Mouse (Mus musculus): ENCODE results near the gene Ninj2.

The Ninj2 gene

GRCm38 (mm10) chr6:120134748-120135147, 41.6 kb downstream of the Ninj2 start:
- DNase-seq (ENCODE audit: low read depth, low spot score), result no peak

GRCm38 (mm10) chr6:120145439-120145838, 52.3 kb downstream of the Ninj2 start:
- no peak for DNase-seq (ENCODE audit: low read depth, low spot score)

GRCm38 (mm10) chr6:120146676-120147075, 53.5 kb downstream of the Ninj2 start:
- no peak for DNase-seq (ENCODE audit: low read depth, low spot score)

- no peak for DNase-seq (ENCODE audit: low read depth, low spot score)
Measured at GRCm38 (mm10) chr6:120147411-120147810, 54.3 kb downstream of the Ninj2 start.

- DNase-seq (ENCODE audit: low read depth, low spot score), result no peak
Measured at GRCm38 (mm10) chr6:120148716-120149392, 55.7 kb downstream of the Ninj2 start.

GRCm38 (mm10) chr6:120149458-120150120, 56.4 kb downstream of the Ninj2 start:
- DNase-seq (ENCODE audit: low read depth, low spot score), result no peak

GRCm38 (mm10) chr6:120150206-120150605, 57.1 kb downstream of the Ninj2 start:
- DNase-seq (ENCODE audit: low read depth, low spot score), result no peak

GRCm38 (mm10) chr6:120151616-120152053, 58.5 kb downstream of the Ninj2 start:
- DNase-seq (ENCODE audit: low read depth, low spot score), result no peak

GRCm38 (mm10) chr6:120152739-120153696, 59.9 kb downstream of the Ninj2 start:
- DNase-seq (ENCODE audit: low read depth, low spot score), result no peak

GRCm38 (mm10) chr6:120154526-120155309, 61.6 kb downstream of the Ninj2 start:
- DNase-seq (ENCODE audit: low read depth, low spot score), result no peak

- DNase-seq (ENCODE audit: low read depth, low spot score), result no peak
Measured at GRCm38 (mm10) chr6:120155510-120155909, 62.4 kb downstream of the Ninj2 start.

GRCm38 (mm10) chr6:120157479-120157878, 64.3 kb downstream of the Ninj2 start:
- no peak for DNase-seq (ENCODE audit: low read depth, low spot score)

GRCm38 (mm10) chr6:120159133-120159901, 66.2 kb downstream of the Ninj2 start:
- no peak for DNase-seq (ENCODE audit: low read depth, low spot score)

- DNase-seq (ENCODE audit: low read depth, low spot score), result no peak
Measured at GRCm38 (mm10) chr6:120162928-120163327, 69.8 kb downstream of the Ninj2 start.

- no peak for DNase-seq (ENCODE audit: low read depth, low spot score)
Measured at GRCm38 (mm10) chr6:120164765-120165164, 71.6 kb downstream of the Ninj2 start.

GRCm38 (mm10) chr6:120167574-120167973, 74.4 kb downstream of the Ninj2 start:
- no peak for DNase-seq (ENCODE audit: low read depth, low spot score)

GRCm38 (mm10) chr6:120172294-120173017, 79.3 kb downstream of the Ninj2 start:
- DNase-seq (ENCODE audit: low read depth, low spot score), result no peak

- no peak for DNase-seq (ENCODE audit: low read depth, low spot score)
Measured at GRCm38 (mm10) chr6:120174028-120174601, 81.0 kb downstream of the Ninj2 start.

GRCm38 (mm10) chr6:120174602-120175115, 81.5 kb downstream of the Ninj2 start:
- peak; percentile 92 for DNase-seq (ENCODE audit: low read depth, low spot score)
